Mouse (Mus musculus): Measurements from ENCODE around the gene Haao.
"Not testable (repeated sequence)": the region's sequence is repeated elsewhere in the genome, so short reads cannot be mapped to it uniquely, and the experiment has no call there.

The Haao gene

GRCm38 (mm10) chr17:83865366-83865765 lies 17.6 kb upstream of the Haao start:
- no peak for DNase-seq (ENCODE audit: low read depth)

- DNase-seq (ENCODE audit: low read depth) = peak; percentile 54
Observed at GRCm38 (mm10) chr17:83862134-83862881, 14.5 kb upstream of the Haao start.

DNA sequence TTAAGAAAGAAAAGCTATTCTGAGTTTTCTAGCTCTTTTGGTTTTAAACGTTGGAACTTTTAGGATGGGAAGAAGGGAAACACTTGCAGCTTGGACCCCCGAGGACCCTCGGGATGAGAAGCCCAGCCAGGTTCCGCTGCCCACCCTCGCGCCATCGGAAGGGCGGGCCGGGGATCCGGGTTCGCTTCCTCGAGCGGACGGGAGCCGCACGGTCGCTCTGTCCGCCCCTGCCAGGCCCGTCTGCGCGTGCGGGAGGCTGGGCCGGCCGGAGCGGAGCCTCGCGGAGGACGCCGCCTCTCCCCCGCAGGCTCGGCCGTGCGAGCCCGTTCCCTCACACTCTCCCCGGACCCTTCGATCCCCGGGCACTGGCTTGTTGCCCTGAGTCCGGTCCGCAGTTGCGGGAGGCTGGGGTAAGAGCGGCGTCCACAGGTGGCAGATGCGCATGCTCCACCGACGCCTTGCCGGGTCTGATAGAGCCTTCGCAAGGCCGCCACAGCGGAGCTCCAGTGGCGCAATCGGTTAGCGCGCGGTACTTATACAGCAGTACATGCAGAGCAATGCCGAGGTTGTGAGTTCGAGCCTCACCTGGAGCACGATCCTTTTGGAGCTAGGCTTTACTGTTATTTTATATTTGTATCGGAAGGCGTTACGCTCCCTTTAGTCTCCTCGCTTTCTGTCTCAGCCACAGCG lies 13.8 kb upstream of the Haao start:
- peak; percentile 93 for DNase-seq (ENCODE audit: low read depth)

GRCm38 (mm10) chr17:83860968-83861367 lies 13.2 kb upstream of the Haao start:
- not testable (repeated sequence) for DNase-seq (ENCODE audit: low read depth)

- no peak for DNase-seq (ENCODE audit: low read depth)
Observed at GRCm38 (mm10) chr17:83860224-83860623, 12.5 kb upstream of the Haao start.

- DNase-seq (ENCODE audit: low read depth) = no peak
Observed at GRCm38 (mm10) chr17:83859639-83860038, 11.9 kb upstream of the Haao start.

DNA sequence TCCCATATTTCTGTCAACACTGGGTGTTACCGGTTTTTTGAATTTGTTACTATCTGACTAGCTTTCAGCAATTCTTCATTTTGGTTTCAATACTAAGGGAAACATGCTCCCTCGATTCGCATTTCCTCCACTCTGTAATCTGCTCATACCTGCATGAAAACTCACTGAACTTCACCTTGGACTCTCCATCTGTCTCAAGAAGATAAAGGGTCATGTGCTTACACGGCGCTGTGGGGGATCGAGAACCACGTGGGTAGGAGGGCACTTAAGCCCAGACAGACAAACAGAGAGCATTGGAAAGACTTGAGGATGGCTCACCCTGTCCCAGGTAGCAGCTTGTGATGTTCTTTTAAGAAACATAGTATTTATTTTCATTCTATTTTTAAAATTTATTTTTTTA lies 10.7 kb upstream of the Haao start:
- no peak for DNase-seq (ENCODE audit: low read depth)

DNA sequence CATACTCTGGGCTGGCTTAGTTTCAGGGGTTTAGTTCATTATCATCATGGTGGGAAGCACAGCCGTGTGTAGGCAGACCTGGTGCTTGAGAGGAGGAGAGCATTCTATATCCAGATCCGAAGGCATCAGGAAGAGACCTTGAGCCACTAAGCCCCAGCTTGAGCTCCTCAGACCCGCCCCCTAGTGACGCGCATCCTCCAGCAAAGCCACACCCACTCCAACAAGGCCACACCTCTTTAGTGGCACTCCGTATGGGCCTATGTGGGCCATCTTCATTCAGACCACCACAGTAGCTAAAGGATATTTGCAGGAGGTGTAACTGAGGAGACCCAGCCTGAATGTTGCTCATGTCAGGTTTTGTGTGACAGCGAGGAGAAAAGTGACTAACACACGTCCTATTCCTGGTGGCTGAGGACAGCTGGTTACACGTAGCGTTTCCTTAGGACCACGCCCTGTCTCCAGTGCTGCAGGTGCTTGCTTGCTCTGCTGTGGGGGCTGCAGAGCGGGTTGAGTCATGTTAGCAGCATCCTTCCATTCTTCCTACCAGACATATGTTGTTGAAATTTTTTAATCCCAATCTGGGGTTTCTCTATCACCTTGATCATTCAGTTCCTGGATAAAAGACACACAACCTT lies 6.6 kb upstream of the Haao start:
- peak; percentile 93 for DNase-seq (ENCODE audit: low read depth)

- peak; percentile 58 for DNase-seq (ENCODE audit: low read depth)
Observed at GRCm38 (mm10) chr17:83853831-83854230, 6.1 kb upstream of the Haao start.

GRCm38 (mm10) chr17:83850864-83851263 lies 3.1 kb upstream of the Haao start:
- DNase-seq (ENCODE audit: low read depth) = no peak

GRCm38 (mm10) chr17:83850458-83850857 lies 2.7 kb upstream of the Haao start:
- DNase-seq (ENCODE audit: low read depth) = peak; percentile 76

- no peak for DNase-seq (ENCODE audit: low read depth)
Observed at GRCm38 (mm10) chr17:83849717-83850116, 2.0 kb upstream of the Haao start.

- DNase-seq (ENCODE audit: low read depth) = no peak
Observed at GRCm38 (mm10) chr17:83849081-83849675, 1.4 kb upstream of the Haao start.

DNA sequence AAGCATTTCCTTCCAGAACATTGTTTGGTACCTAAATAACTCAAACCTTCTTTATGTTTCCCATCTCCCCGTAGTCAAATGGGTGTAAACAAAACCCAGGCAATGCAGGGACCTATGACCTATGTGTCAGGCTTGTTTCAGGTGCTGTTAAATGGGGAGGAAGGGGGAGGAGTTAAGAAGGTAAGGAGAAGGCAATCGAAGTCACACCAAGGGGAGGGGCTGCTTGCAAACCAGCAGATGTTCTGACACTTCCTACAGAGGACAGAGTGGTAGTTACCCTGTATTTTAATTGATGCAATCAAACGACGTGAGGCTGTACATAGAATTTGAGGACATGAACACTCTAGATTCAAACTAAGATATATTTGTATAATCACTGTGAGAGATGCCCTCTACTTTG lies 719 bp upstream of the Haao start:
- peak; percentile 55 for DNase-seq (ENCODE audit: low read depth)

GRCm38 (mm10) chr17:83847100-83847499 lies 663 bp downstream of the Haao start:
- no peak for DNase-seq (ENCODE audit: low read depth)

DNA sequence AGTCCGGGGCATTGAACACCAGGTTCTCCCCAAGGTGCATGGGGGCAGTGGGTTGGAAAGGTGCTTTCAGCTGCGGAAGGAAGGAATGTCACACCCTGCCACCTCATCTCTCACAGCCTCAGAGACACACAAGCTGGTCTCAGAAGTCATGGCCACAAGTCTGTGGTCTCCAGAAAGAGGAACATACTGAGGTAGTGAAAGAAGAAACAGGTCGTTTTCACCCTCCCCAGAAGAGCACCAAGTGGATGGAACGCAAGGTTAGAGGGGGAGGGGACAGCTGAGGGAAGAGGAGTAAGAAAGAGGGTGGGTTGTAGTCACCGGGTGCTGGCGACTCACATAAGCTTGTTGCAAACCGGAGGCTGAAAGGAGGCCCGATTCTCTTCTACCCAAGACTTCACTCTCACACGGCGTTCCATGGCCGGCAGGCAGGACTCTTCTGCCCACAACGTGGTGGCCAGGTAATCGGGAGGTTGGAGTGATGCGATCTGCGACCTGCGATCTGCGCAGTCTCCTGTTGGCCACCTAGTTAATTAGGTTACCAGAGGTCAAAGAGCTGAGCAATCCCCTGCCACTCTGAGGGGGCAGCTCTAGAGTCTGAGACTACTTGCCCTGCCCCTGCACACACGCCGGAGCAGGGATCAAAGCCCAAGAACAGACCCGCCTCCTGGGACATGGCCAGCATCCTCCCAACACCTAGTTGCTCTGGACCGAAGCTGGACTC lies 1.3 kb downstream of the Haao start:
- peak; percentile 62 for DNase-seq (ENCODE audit: low read depth)

DNA sequence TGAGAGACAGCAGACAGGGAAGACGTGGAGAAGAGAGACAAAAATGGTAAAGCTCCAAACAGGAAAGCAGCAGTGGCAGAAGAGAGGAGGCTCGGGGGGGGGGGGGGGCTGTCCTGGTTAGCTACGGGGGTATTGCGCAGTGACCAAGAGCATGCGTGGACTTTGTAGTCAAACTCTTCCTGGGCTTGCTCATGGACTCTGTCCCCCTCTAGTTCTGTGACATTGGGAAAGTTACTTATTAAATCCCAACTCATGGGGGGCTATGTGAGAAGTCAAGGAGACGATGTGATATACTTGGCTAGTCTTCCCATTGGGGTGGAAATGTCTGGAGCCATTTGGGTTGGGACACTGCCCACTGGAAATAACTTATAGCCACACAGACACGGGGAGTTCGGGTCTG lies 2.2 kb downstream of the Haao start:
- no peak for DNase-seq (ENCODE audit: low read depth)

GRCm38 (mm10) chr17:83843780-83844179 lies 4.0 kb downstream of the Haao start:
- DNase-seq (ENCODE audit: low read depth) = no peak

GRCm38 (mm10) chr17:83841011-83841410 lies 6.8 kb downstream of the Haao start:
- DNase-seq (ENCODE audit: low read depth) = no peak

DNA sequence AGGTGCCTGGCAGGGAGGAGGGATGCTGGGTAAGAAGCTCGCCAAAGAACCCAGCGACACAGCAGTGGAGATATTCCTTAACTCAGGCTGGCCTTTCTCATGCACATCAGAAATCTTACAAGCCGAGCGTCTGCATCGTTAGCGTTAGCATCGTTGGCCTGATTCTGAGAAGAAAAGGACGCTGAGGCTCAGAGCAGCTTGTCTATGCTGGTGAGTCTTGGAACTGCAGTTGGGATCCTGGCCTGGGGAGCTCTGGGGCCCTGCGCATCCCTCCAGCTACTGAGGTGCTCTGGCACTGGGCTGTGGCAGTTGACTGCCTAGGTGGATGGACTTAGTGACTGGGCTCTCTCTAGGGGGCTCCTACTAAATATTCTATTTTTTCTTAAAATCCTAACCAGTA lies 8.6 kb downstream of the Haao start:
- DNase-seq (ENCODE audit: low read depth) = no peak

DNA sequence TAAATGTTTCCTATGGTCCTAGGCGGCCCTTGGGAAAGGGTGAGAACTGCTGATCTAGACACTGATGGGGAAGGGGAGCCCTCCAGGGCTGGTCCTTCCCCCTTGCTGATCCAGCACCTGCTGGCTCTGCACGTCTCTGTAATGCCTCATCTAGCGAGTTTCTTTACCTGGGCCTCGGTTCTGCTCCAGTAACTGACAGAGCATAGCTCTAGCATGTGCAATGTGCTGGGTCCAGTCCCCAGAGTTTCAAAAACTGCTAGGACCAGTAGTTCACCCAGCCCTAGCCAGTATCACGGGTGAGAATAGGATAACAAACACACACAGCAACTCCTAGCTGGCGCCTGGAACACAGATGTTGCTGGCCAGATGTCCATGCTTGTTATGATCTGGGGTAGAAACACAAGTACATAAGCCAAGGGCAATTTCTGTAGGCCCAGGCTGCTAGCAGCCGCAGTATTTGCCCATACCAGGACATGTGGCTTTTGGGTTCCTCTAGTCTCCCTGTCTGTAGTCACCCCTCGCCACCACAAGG lies 10.0 kb downstream of the Haao start:
- no peak for DNase-seq (ENCODE audit: low read depth)

GRCm38 (mm10) chr17:83836048-83836447 lies 11.7 kb downstream of the Haao start:
- DNase-seq (ENCODE audit: low read depth) = no peak
